Mouse (Mus musculus) spleen, adult 18-20 months (tissue): ENCODE measurements around the gene Sfn.
A peak's percentile ranks its signal among the peaks of the same experiment; 100 is the strongest.

ENCODE experiments used
- DNase-seq, 2 experiments: peaks; one replicate each; pipeline ENCODE4 v3.0.0; 2022; ENCODE audit warnings: mixed read lengths in 2 of 2

Gene Sfn

GRCm38 (mm10) chr4:133619473-133620136, 17.6 kb upstream of the Sfn start:
- DNase-seq, result no peak

GRCm38 (mm10) chr4:133617936-133618335, 16.0 kb upstream of the Sfn start:
- DNase-seq, result no peak

DNA sequence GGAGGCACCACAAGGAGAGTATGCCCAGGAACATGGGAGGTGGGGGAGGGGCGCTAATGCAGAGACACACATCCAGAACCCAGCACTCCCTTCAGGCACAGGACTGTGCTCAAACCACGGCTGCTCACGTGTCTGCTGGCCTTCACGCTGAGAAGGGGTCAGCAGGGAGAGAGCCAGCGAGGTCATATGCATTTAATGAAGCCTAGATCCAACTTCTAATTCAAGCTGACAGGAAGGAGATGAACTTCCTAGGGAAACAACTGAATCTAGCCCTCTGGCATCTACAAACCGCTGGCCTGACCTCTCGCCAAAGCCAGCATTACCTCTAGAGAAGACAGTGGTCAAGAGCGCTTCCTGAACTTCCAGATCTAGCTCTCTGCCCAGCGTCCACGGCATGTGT, 13.4 kb upstream of the Sfn start:
- no peak for DNase-seq

GRCm38 (mm10) chr4:133614274-133614761, 12.3 kb upstream of the Sfn start:
- DNase-seq, result peak in 1 of 2 experiments; percentile 44

DNA sequence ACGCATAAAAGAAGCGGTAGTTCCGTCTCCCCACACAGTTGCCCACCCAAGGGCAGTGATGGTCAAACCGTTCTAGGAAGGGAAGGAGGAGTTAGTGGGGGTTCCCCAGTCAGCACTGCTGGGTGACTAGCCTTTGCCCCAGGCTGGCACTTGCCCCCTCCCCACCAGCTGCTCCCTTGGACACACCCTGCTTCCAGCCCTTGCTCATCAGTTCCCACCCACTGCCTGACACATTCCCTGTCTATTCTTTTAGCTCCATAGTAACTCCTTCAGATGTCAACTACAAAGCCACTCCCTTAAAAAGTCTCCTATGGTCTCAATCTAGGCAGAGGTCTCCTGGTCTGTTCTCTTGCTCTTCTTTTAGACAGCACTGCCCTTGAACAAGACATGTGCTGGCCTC, 11.9 kb upstream of the Sfn start:
- DNase-seq, result no peak

GRCm38 (mm10) chr4:133613026-133613425, 11.1 kb upstream of the Sfn start:
- no peak for DNase-seq

DNA sequence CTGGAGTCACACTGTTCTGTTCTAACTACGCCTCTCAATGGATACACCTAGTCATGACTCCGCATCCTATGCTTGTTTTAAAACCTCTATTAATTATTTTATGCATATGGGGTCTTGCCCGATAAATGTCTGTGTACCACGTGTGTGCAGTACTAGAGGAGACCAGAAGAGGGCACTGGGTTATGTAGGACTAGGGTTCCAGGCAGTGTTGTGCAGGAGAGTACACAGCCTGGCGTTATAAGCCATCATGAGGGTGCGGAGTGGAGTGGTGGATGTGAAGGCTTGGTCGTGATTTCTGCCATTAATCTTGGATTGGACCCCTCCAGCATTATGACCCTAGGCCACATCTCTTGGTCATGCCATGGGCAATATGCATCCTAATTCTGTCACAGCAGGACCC, 10.4 kb upstream of the Sfn start:
- DNase-seq, result no peak

- no peak for DNase-seq
These were observed 9.8 kb upstream of the Sfn start for GRCm38 (mm10) chr4:133611815-133612214.

- DNase-seq, result peak; percentile 71 to 88
These were observed 7.8 kb upstream of the Sfn start for GRCm38 (mm10) chr4:133609719-133610118.

DNA sequence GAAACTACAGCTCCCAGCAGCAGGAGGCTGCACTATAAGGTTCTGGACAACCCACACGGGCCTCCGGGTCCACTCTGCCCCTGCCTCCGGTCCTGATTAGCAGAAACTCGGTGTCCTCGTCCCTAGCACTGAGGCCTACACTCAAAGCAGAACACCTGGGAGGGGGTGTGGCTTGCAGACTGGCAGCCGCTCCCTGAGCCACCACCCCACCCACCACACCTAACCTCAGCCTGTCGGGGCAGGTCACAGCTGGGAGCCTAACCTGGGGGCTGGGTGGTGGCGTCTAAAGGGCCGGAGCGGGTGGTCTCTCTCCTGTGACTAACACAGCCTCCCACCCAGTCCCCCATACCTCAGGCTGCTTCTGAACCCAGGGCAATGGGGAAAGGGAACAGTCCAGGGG, 5.3 kb upstream of the Sfn start:
- DNase-seq, result no peak

DNA sequence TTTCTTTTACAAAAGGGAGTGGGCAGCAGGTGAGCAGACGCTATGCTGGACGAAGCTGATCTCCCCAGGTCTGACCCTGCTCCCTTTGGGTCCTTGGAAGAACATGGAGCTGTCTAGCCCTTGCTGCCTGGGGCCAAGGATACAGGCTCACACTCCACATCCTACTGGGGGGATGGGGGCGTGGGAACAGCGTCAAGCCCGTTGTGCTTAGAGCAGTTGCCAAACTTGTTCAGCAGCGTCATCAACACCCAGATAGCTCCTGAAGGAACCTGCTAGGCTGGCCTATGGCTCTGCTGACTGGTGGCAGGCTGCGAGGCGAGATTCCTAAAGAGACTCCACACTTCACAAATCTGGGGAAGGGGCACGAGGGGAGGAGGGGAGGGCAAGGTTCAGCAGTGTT, 3.4 kb upstream of the Sfn start:
- DNase-seq, result no peak

DNA sequence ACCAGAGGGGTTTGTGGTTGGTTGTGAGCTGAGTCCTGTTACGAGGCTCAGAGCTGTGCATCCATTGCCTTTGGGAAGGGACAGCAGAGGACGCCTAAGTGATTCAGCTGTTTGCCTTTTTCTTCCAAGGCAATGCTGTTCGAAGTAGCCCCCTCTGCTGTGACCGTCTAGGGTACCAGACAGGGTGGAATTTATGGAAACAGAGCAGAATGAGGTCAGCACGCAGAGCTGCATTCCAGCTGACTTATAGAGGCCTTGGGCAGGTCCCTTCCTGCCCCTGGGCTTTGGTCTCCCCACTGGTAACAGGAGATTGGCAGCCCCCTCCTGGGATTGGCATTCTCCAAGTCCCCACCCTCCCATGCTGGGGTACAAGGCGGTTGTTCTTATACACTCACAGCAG, 2.9 kb upstream of the Sfn start:
- no peak for DNase-seq

DNA sequence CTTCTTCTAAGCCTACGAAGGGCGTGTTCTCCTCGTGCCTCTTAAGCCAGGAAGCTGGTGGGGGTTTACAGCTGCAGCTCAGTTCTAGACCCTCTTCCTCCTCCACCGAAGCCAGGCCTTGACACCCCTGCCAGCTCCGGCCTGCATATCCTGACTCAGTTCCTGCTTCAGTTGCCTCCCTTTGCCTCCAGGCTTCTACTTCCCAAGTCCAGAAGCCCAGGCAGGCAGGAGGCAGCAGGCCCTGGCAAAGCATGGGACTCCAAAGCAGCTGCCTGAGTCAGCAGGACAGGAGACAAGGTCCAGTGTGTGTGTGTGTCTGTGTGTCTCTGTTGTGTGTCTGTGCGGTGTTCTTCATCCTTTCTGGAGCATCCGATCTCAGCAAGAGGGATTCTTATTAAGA, 2.2 kb upstream of the Sfn start:
- DNase-seq, result no peak

DNA sequence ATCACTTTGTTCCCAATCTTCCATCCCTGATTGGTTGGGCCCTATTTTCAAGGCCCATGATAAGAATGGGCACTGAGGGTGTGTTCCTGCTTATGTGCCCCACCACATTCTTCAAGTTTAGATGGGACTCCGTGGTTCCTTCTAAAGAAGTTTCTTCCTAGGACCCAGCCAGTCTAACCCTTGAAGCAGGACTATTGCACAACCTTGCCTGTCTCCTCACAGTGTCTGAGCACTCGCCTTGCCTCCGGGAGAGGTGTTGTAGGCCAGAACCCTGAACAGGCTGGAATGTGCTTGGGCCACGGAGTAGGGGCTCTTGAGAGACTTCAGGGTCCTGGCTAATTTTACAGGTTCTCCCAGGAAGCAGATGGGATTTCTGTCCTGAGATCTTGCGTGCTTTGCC, 1.1 kb upstream of the Sfn start:
- no peak for DNase-seq

DNA sequence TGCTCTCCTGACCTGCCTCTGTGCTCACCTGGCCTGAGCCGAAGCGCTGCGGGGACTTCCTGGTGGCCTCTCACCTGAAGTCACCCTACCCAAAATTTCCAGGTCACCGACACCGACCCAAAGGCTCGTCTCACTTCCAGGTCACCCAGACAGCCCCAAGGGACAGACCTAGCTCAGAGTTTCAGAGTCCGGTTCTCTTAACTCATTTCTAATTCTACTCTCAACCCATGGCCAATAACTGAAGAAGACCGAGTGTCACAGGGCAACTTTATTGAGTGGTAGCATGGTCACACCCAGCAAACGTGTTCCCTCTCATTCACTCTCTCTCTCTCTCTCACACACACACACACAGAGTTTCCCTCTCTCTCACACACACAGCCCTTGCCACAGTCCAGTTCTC, 1.7 kb downstream of the Sfn start:
- no peak for DNase-seq

- peak; percentile 84 to 89 for DNase-seq
These were observed 2.3 kb downstream of the Sfn start for GRCm38 (mm10) chr4:133599571-133600073.

DNA sequence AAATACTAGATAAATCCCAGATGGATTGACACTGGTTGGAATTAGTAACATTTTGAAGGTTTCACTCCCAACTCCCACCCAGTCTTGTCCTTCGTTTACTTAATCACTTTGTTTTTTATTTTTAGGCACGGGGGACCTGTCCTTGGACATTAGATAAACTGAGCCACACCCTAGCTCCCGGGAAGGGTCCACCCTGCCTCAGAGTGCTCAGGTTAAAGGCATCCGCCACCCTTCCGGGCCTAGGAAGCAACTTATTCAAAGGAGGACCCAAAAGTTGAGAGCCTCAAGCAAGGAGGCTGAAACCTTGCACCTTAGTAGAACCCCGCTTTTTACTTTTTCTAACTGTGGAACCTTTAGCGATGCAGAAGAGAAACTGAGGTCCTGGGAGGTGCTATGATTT, 2.9 kb downstream of the Sfn start:
- DNase-seq, result no peak

DNA sequence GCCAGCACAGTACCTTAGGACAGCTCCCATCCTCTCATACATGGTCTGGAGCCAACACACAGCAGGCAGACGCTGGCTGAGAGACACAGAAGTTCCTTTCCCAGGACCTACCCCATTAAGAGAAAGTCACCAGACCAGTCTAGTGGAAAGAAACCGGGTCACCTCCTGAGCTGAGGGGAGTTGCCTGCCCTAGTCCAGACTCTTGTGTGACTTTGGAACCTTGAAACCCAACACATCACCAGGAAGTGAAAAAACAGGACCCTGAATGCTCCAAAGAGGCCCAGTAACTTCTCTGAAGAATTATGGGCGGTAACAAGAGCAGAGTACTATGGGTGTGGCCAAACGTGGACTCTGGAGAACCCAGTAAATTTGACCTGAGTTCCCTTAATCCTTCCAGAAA, 3.4 kb downstream of the Sfn start:
- no peak for DNase-seq

DNA sequence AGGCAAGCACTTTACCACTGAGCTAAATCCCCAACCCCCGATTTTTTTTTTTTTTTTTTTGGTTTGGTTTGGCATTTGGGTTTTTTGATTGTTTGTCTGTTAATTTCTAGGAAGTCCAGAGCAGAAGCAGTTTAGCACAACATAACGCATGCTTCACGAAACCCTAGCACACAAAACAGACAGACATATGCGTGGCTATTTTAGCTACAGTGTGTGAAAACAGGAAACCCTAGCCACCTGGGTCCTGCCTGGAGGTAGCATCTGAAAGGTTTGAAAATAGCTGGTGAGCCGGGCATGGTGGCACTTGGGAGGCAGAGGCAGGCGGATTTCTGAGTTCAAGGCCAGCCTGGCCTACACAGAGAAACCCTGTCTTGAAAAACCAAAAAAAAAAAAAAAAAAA, 5.9 kb downstream of the Sfn start:
- no peak for DNase-seq

DNA sequence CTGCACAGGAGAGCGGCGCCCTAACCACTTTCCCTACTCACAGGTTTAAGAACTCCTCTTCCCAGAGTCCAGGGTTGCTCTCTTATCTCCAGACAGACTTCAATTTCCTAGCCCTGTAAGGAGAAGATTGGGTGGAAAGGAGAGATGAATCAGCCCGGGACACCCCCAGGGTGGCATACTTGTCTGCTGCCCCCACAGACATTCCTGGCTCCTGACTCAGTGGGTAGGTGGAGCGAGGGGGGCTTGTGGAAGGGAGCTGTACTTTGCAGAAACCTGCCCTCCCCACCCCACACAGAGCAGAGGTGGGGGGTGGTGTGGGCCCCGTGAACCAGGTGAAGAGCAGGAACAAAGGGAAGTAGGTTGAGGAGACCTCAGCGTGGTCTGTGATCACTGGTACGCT, 6.4 kb downstream of the Sfn start:
- DNase-seq, result no peak

- DNase-seq, result peak; percentile 57 to 68
These were observed 9.4 kb downstream of the Sfn start for GRCm38 (mm10) chr4:133592570-133592969.

DNA sequence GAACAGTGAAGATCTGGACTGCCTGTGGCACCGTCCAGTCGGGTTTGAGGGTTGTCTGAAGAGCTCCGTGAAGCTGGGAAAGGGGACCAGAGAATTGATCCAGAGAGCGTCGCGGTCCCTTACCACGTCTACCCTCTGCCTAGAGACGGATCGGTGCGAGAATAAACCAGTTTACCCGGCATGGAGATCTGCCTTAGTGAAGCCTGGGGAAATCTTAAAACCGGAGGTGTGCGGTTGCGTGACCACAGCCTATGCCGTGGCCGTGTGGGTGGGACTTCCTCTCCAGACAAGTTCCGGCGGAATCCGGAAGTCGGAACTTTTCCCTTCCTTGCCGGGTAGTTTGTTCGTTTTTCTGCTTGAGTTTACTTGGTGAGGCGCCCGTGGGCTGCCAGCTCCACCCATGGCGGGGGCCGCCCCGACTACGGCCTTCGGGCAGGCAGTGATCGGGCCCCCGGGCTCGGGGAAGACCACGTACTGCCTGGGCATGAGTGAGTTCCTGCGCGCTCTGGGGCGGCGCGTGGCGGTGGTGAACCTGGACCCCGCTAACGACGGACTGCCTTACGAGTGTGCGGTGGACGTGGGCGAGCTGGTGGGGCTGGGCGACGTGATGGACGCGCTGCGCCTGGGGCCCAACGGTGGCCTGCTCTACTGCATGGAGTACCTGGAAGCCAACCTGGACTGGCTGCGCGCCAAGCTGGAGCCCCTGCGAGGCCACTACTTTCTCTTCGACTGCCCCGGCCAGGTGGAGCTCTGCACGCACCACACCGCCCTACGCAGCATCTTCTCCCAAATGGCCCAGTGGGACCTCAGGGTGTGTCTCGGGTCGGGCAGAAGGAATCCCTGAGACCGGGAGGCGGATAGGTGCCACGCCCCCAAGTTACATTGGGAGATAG, 17.7 kb downstream of the Sfn start, which contains the start of gene Gpn2:
Gene Gpn2 (plus strand): TSS at position 304 of the 893 bp plus-strand sequence.
- DNase-seq, result peak; percentile 71 to 75

- DNase-seq, result no peak
These were observed 18.3 kb downstream of the Sfn start for GRCm38 (mm10) chr4:133583690-133584058.

DNA sequence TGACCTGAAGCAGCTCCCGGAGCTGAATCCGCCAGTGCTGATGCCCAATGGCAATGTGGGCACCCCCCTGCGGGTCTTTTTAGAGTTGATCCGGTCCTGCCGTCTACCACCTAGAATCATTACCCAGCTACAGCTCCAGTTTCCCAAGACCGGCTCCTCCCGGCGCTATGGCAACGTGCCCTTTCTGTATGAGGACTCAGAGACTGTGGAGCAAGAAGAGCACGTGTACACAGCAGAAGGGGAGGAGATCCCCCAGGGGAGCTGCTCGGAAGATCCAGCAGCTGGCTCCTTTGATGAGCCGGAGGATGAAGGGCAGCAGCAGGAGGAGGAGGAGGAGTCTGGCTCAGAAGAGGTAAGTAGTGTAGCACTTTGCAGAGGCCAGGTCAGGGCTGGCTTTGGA, 24.0 kb downstream of the Sfn start:
- DNase-seq, result no peak
